Mouse (Mus musculus): Measurements from ENCODE around the gene Olfr1094. TPM values are rescaled to one million over a fixed set of nuclear protein-coding genes. Genes with fewer than 3 reads are reported as not detected.

Gene Olfr1094
- not detected in 2 replicates for polyA plus RNA-seq (2015; fragmentation: Nextera tagmentation; extraction: Ambion mirVana)

DNA sequence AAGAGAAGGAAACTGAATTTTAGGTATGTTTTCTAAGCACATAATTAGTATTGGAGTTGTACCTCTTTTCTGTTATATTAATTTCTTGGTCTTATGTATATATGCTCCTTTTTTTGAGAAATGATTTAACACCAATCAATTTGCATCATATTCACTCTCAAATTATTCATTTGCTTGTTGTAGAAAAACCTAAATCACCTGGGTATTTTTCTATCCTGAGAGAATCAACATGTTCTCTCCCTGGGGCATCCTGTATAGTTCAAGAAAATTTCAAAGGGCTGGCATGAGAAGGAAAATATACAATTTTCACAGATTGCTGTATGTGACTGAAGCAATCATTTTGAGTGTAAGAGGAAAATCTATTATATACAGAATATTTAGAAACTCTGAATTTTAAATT lies at the start of gene Olfr1094:
TSS of gene Olfr1094 (plus strand) at position 301 of the 400 bp plus-strand sequence.

DNA sequence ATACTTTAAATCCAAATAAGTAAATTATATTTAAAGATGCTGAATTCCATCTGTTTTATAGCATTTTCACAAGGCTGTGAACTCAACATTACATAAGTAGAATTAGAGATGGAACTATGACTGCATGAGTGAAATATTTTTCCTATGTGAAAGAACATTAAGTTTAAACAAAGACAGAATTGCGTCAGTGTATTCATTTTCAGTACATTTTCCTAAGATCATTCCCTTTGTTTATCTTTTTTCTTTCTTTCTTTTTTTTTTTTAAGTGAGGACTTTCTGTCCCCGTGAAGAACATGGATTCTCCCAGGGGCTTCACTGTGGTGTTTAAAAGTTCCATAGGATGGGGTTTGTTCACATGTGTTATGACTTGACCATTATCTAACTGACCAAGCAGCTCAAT lies 42.3 kb upstream of the Olfr1094 start, which contains the start of gene Olfr1093:
TSS of gene Olfr1093 (plus strand) at position 301 of the 400 bp plus-strand sequence.

DNA sequence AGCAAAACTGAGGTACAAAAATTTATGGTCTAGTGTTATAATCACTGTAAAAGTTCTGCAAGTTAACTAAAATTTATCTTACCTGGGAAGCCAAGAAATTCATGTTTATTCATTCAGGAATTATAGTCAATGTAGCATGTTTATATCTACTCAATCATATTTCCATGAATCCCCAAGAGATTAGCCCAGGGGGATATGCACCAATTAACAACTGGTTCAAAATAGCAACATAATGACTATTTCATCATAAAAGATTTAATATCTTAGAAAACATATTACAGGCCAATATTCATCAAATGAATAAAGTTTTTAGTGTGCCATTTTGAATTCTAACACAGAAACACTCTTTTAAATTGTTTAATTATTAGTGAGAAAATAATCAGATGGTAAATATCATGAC lies 14.5 kb upstream of the Olfr1094 start, which contains the start of gene Olfr141:
TSS of gene Olfr141 (minus strand) at position 101 of the 400 bp plus-strand sequence.

DNA sequence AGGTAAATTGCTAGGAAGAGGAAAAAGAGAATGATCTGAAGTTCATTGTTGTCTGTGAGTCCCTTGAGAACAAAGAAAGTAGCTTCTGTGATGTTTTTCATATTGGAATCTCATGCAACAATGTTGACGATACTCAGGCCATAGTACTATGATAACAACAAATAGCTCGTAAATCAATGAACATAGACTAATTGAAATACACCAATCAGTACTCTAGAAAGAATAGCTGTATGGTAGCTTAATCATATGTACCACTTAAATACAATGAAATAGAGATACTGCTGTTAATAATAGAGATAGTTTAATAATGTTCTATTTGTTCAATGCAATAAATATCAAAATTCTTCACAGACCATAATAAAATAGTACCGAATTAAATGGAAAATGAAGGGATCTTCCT lies 27.1 kb downstream of the Olfr1094 start, which contains the start of gene Olfr1095:
TSS of gene Olfr1095 (minus strand) at position 101 of the 400 bp plus-strand sequence.

DNA sequence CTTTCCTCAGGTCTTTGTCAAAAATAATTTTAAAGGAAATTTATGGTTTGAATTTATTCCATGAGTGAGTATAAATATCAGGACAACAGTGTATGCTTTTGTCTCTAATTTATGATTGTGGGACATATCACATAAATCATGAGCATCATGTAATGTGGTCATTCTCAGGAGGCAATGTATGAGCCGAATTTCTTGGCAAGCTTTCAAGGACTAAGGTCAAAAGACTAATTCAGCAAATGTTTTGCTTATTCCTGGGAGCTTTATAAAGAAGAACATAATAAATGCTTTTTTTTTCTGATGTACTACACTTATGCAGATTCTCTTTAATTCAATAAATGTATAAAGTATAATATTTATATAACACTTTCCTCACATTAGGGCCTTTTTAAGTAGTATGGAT lies 50.2 kb downstream of the Olfr1094 start, which contains the start of gene Gm13723:
TSS of gene Gm13723 (minus strand) at position 101 of the 400 bp plus-strand sequence.

Other genes starting within 250 kb of the Olfr1094 start
- gene Olfr1082, start 225.7 kb upstream of the Olfr1094 start, polyA plus RNA-seq (2015; fragmentation: Nextera tagmentation; extraction: Ambion mirVana): not detected in 2 replicates
- gene Olfr1084, start 184.9 kb upstream of the Olfr1094 start, polyA plus RNA-seq (2015; fragmentation: Nextera tagmentation; extraction: Ambion mirVana): not detected in 2 replicates
- gene Olfr1085, start 162.6 kb upstream of the Olfr1094 start, polyA plus RNA-seq (2015; fragmentation: Nextera tagmentation; extraction: Ambion mirVana): not detected in 2 replicates
- gene Olfr1086, start 144.6 kb upstream of the Olfr1094 start, polyA plus RNA-seq (2015; fragmentation: Nextera tagmentation; extraction: Ambion mirVana): not detected in 2 replicates
- gene Olfr1087, start 126.3 kb upstream of the Olfr1094 start, polyA plus RNA-seq (2015; fragmentation: Nextera tagmentation; extraction: Ambion mirVana): not detected in 2 replicates
- gene Olfr1089, start 91.0 kb upstream of the Olfr1094 start, polyA plus RNA-seq (2015; fragmentation: Nextera tagmentation; extraction: Ambion mirVana): not detected in 2 replicates
- gene Olfr1090, start 65.7 kb upstream of the Olfr1094 start, polyA plus RNA-seq (2015; fragmentation: Nextera tagmentation; extraction: Ambion mirVana): not detected in 2 replicates
- gene Olfr1093, start 42.2 kb upstream of the Olfr1094 start, polyA plus RNA-seq (2015; fragmentation: Nextera tagmentation; extraction: Ambion mirVana): not detected in 2 replicates
- not detected in 2 replicates for gene Olfr141, start 14.6 kb upstream of the Olfr1094 start, polyA plus RNA-seq (2015; fragmentation: Nextera tagmentation; extraction: Ambion mirVana)
- gene Olfr1095, start 27.0 kb downstream of the Olfr1094 start, polyA plus RNA-seq (2015; fragmentation: Nextera tagmentation; extraction: Ambion mirVana): not detected in 2 replicates
- not detected in 2 replicates for gene Gm13723, start 50.1 kb downstream of the Olfr1094 start, polyA plus RNA-seq (2015; fragmentation: Nextera tagmentation; extraction: Ambion mirVana)
- not detected in 2 replicates for gene Olfr1097, start 67.6 kb downstream of the Olfr1094 start, polyA plus RNA-seq (2015; fragmentation: Nextera tagmentation; extraction: Ambion mirVana)
- not detected in 2 replicates for gene Olfr1098, start 99.9 kb downstream of the Olfr1094 start, polyA plus RNA-seq (2015; fragmentation: Nextera tagmentation; extraction: Ambion mirVana)
- gene Olfr1099, start 136.0 kb downstream of the Olfr1094 start, polyA plus RNA-seq (2015; fragmentation: Nextera tagmentation; extraction: Ambion mirVana): not detected in 2 replicates
- not detected in 2 replicates for gene Olfr1100, start 155.3 kb downstream of the Olfr1094 start, polyA plus RNA-seq (2015; fragmentation: Nextera tagmentation; extraction: Ambion mirVana)
- not detected in 2 replicates for gene Olfr1101, start 166.6 kb downstream of the Olfr1094 start, polyA plus RNA-seq (2015; fragmentation: Nextera tagmentation; extraction: Ambion mirVana)
- gene Olfr1102, start 173.7 kb downstream of the Olfr1094 start, polyA plus RNA-seq (2015; fragmentation: Nextera tagmentation; extraction: Ambion mirVana): not detected in 2 replicates
- gene Olfr1104, start 202.4 kb downstream of the Olfr1094 start, polyA plus RNA-seq (2015; fragmentation: Nextera tagmentation; extraction: Ambion mirVana): not detected in 2 replicates
- gene Olfr1105, start 211.9 kb downstream of the Olfr1094 start, polyA plus RNA-seq (2015; fragmentation: Nextera tagmentation; extraction: Ambion mirVana): not detected in 2 replicates
- gene Olfr1106, start 227.6 kb downstream of the Olfr1094 start, polyA plus RNA-seq (2015; fragmentation: Nextera tagmentation; extraction: Ambion mirVana): not detected in 2 replicates